Mouse (Mus musculus) gonadal fat pad, adult 2 months (tissue): ENCODE data around the gene Gm6763. TPM values are rescaled to one million over a fixed set of nuclear protein-coding genes. Genes with fewer than 3 reads are reported as not detected.
"Not testable (repeated sequence)": the region's sequence is repeated elsewhere in the genome, so short reads cannot be mapped to it uniquely, and the experiment has no call there.

Experiments
- DNase-seq: peaks from one replicate; pipeline ENCODE4 v3.0.0-alpha.2; 2012; ENCODE audit warnings: low read depth
- polyA plus RNA-seq: library from polyadenylated mRNA; depleted of rRNA; stranded (reverse); fragments of >200 nt; gene quantifications from 2 replicates; pipeline ENCODE4 v1.2.3, GENCODE M21; 2012; rRNA removed

The Gm6763 gene
- polyA plus RNA-seq: not detected in 2 replicates

DNA sequence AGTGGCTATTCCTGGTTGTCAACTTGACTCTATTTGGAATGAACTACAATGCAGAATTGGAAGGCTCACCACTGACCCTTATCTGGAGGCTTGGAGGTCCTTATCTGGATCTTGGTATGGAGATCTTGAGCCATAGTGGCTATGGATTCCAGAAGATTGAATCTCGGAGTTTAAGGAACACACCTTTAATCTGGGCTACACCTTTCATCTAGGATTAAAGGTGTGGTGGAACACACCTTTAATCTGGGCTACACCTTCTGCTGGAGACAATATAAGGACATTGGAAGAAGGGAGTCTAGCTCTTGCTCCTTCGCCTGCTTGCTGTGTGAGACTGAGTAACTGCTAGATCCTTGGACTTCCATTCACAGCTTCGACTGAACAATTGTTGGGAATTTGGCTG is at the start of gene Gm6763:
TSS of gene Gm6763 (plus strand) at position 301 of the 400 bp plus-strand sequence.
- not testable (repeated sequence) for DNase-seq

DNA sequence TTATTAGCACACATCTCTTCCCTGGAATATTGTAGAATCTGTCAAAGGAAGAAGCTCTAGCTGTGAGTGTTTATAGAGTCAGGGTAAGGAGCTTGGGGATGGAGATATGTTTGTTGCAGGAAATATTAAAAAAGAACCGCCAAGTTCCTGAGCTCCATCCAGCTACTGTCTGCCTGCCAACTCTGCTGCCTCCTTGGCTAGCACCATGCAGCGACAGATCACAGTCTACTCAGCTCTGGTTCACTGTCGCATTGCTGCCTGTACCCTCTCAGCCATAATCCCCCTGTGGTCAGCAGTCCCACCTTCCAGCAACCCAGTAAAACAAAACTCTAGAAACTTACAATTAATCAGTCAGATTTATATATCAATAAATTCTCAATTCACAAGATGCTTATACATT is 41.3 kb upstream of the Gm6763 start:
- no peak for DNase-seq

DNA sequence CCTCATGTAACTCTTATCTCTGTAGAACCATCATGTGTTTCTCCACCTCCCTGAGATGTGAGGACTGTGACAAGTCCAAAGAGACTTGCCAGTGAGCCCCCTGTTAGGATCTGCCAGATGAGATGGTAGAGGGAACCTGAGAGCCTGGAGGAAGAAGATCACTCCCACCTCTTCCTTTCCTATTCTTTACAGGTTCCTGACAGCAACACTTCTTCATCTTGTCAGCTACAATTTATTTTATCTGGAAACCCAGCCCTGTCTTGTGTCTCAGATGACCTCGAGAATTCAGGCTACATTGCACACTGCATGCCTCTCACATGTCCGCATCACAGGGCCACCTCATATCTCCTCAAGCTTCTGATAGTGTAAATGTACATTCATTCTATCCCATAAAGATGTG is 33.0 kb upstream of the Gm6763 start:
- no peak for DNase-seq

GRCm38 (mm10) chr10:104142687-104143086 is 8.6 kb upstream of the Gm6763 start, which contains the start of gene Gm21293:
TSS of gene Gm21293 (plus strand) at chr10:104142987.
- DNase-seq: not testable (repeated sequence)

DNA sequence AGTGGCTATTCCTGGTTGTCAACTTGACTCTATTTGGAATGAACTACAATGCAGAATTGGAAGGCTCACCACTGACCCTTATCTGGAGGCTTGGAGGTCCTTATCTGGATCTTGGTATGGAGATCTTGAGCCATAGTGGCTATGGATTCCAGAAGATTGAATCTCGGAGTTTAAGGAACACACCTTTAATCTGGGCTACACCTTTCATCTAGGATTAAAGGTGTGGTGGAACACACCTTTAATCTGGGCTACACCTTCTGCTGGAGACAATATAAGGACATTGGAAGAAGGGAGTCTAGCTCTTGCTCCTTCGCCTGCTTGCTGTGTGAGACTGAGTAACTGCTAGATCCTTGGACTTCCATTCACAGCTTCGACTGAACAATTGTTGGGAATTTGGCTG is 8.4 kb downstream of the Gm6763 start, which contains the start of gene Gm8764:
TSS of gene Gm8764 (plus strand) at position 301 of the 400 bp plus-strand sequence.
- not testable (repeated sequence) for DNase-seq

- not testable (repeated sequence) for DNase-seq
These were observed 16.9 kb downstream of the Gm6763 start, which contains the start of gene Gm21304 for GRCm38 (mm10) chr10:104168215-104168614. TSS of gene Gm21304 (plus strand) at chr10:104168515.

- DNase-seq: not testable (repeated sequence)
These were observed 25.4 kb downstream of the Gm6763 start, which contains the start of gene Gm21312 for GRCm38 (mm10) chr10:104176724-104177123. TSS of gene Gm21312 (plus strand) at chr10:104177024.

GRCm38 (mm10) chr10:104185233-104185632 is 33.9 kb downstream of the Gm6763 start, which contains the start of gene Gm20765:
TSS of gene Gm20765 (plus strand) at chr10:104185533.
- not testable (repeated sequence) for DNase-seq

DNA sequence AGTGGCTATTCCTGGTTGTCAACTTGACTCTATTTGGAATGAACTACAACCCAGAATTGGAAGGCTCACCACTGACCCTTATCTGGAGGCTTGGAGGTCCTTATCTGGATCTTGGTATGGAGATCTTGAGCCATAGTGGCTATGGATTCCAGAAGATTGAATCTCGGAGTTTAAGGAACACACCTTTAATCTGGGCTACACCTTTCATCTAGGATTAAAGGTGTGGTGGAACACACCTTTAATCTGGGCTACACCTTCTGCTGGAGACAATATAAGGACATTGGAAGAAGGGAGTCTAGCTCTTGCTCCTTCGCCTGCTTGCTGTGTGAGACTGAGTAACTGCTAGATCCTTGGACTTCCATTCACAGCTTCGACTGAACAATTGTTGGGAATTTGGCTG is 42.4 kb downstream of the Gm6763 start, which contains the start of gene Gm4340:
TSS of gene Gm4340 (plus strand) at position 301 of the 400 bp plus-strand sequence.
- DNase-seq: not testable (repeated sequence)

Other genes starting within 250 kb of the Gm6763 start
- gene Gm21293, start 8.5 kb upstream of the Gm6763 start, polyA plus RNA-seq: not detected in 2 replicates
- not detected in 2 replicates for gene Gm8764, start 8.5 kb downstream of the Gm6763 start, polyA plus RNA-seq
- gene Gm21304, start 17.0 kb downstream of the Gm6763 start, polyA plus RNA-seq: not detected in 2 replicates
- not detected in 2 replicates for gene Gm21312, start 25.5 kb downstream of the Gm6763 start, polyA plus RNA-seq
- not detected in 2 replicates for gene Gm20765, start 34.0 kb downstream of the Gm6763 start, polyA plus RNA-seq
- gene Gm4340, start 42.5 kb downstream of the Gm6763 start, polyA plus RNA-seq: not detected in 2 replicates